10 mouse cellular contexts compared by ENCODE assay signal in genomic region chr12:111945765-111946655, GRCm38 (mm10). TPM values are rescaled to one million over a fixed set of nuclear protein-coding genes. Genes with fewer than 3 reads are reported as not detected.
A peak's percentile ranks its signal among the peaks of the same experiment; 100 is the strongest.
DNase-seq lines count a peak whose midpoint lies in the region; ATAC-seq and TF ChIP-seq lines count a peak whose summit lies in the region.
"Not testable (repeated sequence)": the region's sequence is repeated elsewhere in the genome, so short reads cannot be mapped to it uniquely, and the experiment has no call there.
"Had no signal": no experiment of that assay in that cellular context is flagged by ENCODE, and none has a peak within 500 bp of the region (broad histone marks: within the 10 kb centered on the region; RNA-seq: fewer than 3 reads in every experiment).

No protein-coding gene starts in this region.

- not testable (repeated sequence) for TF ChIP-seq POLR2A in MEL (IDR thresholded peaks at IDR 0.05; ENCODE audit: control insufficient read depth in 1 of 2, insufficient read depth in 1 of 2, low read depth in 1 of 2, low read length in 2 of 2, poor library complexity in 1 of 2)

- not testable (repeated sequence) for TF ChIP-seq EP300 in MEL (IDR thresholded peaks at IDR 0.05; ENCODE audit: low read depth in 1 of 2, low read length in 2 of 2); liver, postnatal 0 days (IDR thresholded peaks at IDR 0.05; ENCODE audit: low read depth)

- H3K36me3 ChIP-seq in MEL (ENCODE audit: control insufficient read depth in 1 of 2, insufficient read depth in 2 of 2, low read length in 2 of 2): peaks cover 0 to 13% of the 10 kb centered on the region in 2 experiments; a peak in 2 of 4 replicates
- not testable (repeated sequence) for H3K36me3 ChIP-seq in embryonic facial prominence, embryonic 12.5 days; heart, embryonic 10.5 days; hindbrain, embryonic 13.5 days; liver, postnatal 0 days (replicated peaks; ENCODE audit: insufficient read depth, low read length); midbrain, embryonic 11.5 days (ENCODE audit: control insufficient read depth, insufficient read depth, low read length); stomach, embryonic 15.5 days

- 0 out of 2 replicates have a peak, but pooled peaks have one; percentile 43 for ATAC-seq in embryonic facial prominence, embryonic 12.5 days (ENCODE audit: insufficient number of reproducible peaks, insufficient read depth, low FRiP score, low TSS enrichment)
- not testable (repeated sequence) for ATAC-seq in hindbrain, embryonic 13.5 days (ENCODE audit: low FRiP score)
- peak; percentile 63 for ATAC-seq in liver, postnatal 0 days
- ATAC-seq in midbrain, embryonic 11.5 days (ENCODE audit: low FRiP score): peak; percentile 52; the same call in 1 of the 2 replicates
- peak; percentile 57 for ATAC-seq in stomach, embryonic 15.5 days (ENCODE audit: insufficient read depth, low FRiP score, low read depth)

- not testable (repeated sequence) for H3K27me3 ChIP-seq in MEL (ENCODE audit: control insufficient read depth in 1 of 2, insufficient read depth in 2 of 2, low read length in 2 of 2); embryonic facial prominence, embryonic 12.5 days; heart, embryonic 10.5 days (ENCODE audit: insufficient read depth, poor library complexity, severe bottlenecking); hindbrain, embryonic 13.5 days; liver, postnatal 0 days (ENCODE audit: insufficient read depth, low read length); midbrain, embryonic 11.5 days (ENCODE audit: control insufficient read depth, insufficient read depth, low read length); stomach, embryonic 15.5 days (replicated peaks)

- peak overlapping the region; percentile 71 for H3K9ac ChIP-seq in MEL (ENCODE audit: control insufficient read depth, low read depth, low read length, poor library complexity, severe bottlenecking)
- not testable (repeated sequence) for H3K9ac ChIP-seq in embryonic facial prominence, embryonic 12.5 days; hindbrain, embryonic 13.5 days; midbrain, embryonic 11.5 days (ENCODE audit: low read length); stomach, embryonic 15.5 days
- H3K9ac ChIP-seq in liver, postnatal 0 days (replicated peaks): peak overlapping the region; percentile 55; the same call in 1 of the 2 replicates

- not testable (repeated sequence) for H3K79me2 ChIP-seq in MEL (ENCODE audit: control insufficient read depth, insufficient read depth, low read length, poor library complexity)

- not testable (repeated sequence) for H3K9me3 ChIP-seq in MEL (replicated peaks; ENCODE audit: insufficient read depth, low read length); embryonic facial prominence, embryonic 12.5 days; heart, embryonic 10.5 days; hindbrain, embryonic 13.5 days; liver, postnatal 0 days (ENCODE audit: low read length); midbrain, embryonic 11.5 days (ENCODE audit: control insufficient read depth, low read length); stomach, embryonic 15.5 days

- H3K27ac ChIP-seq in MEL (ENCODE audit: control insufficient read depth, low read depth, low read length): peak overlapping the region; percentile 98
- peak overlapping the region; percentile 43; the same call in 1 of the 2 replicates for H3K27ac ChIP-seq in embryonic facial prominence, embryonic 12.5 days
- peak overlapping the region; percentile 89 for H3K27ac ChIP-seq in heart, embryonic 10.5 days
- peak overlapping the region; percentile 52; the same call in 1 of the 2 replicates for H3K27ac ChIP-seq in hindbrain, embryonic 13.5 days
- peak overlapping the region; percentile 88 for H3K27ac ChIP-seq in liver, postnatal 0 days (ENCODE audit: low read depth)
- not testable (repeated sequence) for H3K27ac ChIP-seq in midbrain, embryonic 11.5 days (ENCODE audit: low read depth, low read length)
- peak overlapping the region; percentile 80 for H3K27ac ChIP-seq in stomach, embryonic 15.5 days

- not testable (repeated sequence) for TF ChIP-seq RAD21 in MEL (IDR thresholded peaks at IDR 0.05; ENCODE audit: low read depth, low read length)

- not testable (repeated sequence) for TF ChIP-seq CTCF in MEL (IDR thresholded peaks at IDR 0.05 in 2 of 3, conservative IDR thresholded peaks at IDR 0.05 in 1 of 3; ENCODE audit: control insufficient read depth in 1 of 3, insufficient read depth in 1 of 3, low read depth in 2 of 3, low read length in 3 of 3, poor library complexity in 1 of 3, severe bottlenecking in 1 of 3); liver, postnatal 0 days (IDR thresholded peaks at IDR 0.05; ENCODE audit: low read depth)

- peak; percentile 64 for DNase-seq in MEL (ENCODE audit: low read depth, low spot score)
- DNase-seq in heart, embryonic 10.5 days (ENCODE audit: low spot score); liver, postnatal 0 days: not testable (repeated sequence)
- peak; percentile 41 for DNase-seq in kidney, postnatal 14 days
- peak; percentile 53 for DNase-seq in midbrain, embryonic 11.5 days (ENCODE audit: low spot score, missing footprints)

- H3K4me1 ChIP-seq in MEL (ENCODE audit: control insufficient read depth in 1 of 2, insufficient read depth in 2 of 2, low read length in 2 of 2): peaks cover 10 to 22% of the 10 kb centered on the region in 2 experiments
- not testable (repeated sequence) for H3K4me1 ChIP-seq in embryonic facial prominence, embryonic 12.5 days; hindbrain, embryonic 13.5 days (replicated peaks); midbrain, embryonic 11.5 days (ENCODE audit: control insufficient read depth, insufficient read depth, low read length)
- peaks cover 44% of the 10 kb centered on the region for H3K4me1 ChIP-seq in heart, embryonic 10.5 days
- peaks cover 32% of the 10 kb centered on the region for H3K4me1 ChIP-seq in liver, postnatal 0 days (ENCODE audit: insufficient read depth)
- H3K4me1 ChIP-seq in stomach, embryonic 15.5 days: peaks cover 35% of the 10 kb centered on the region

- H3K4me3 ChIP-seq in MEL (ENCODE audit: control insufficient read depth in 1 of 2, insufficient read depth in 1 of 2, low read depth in 2 of 2, low read length in 2 of 2): peak overlapping the region; percentile 52 to 80
- H3K4me3 ChIP-seq in embryonic facial prominence, embryonic 12.5 days; hindbrain, embryonic 13.5 days; liver, postnatal 0 days (ENCODE audit: low read depth, low read length); midbrain, embryonic 11.5 days (ENCODE audit: low read depth, low read length); stomach, embryonic 15.5 days (replicated peaks): not testable (repeated sequence)
- H3K4me3 ChIP-seq in heart, embryonic 10.5 days: peak overlapping the region; percentile 27

- WGBS in embryonic facial prominence, embryonic 12.5 days: 68% methylated on average over 12 of the region's 15 CpGs
- 42% methylated on average over 13 of the region's 15 CpGs for WGBS in heart, embryonic 10.5 days
- WGBS in hindbrain, embryonic 13.5 days: 68% methylated on average over 11 of the region's 15 CpGs
- 17% methylated on average over 8 of the region's 15 CpGs for WGBS in liver, postnatal 0 days (ENCODE audit: insufficient replicate concordance)
- 77% methylated on average over 9 of the region's 15 CpGs for WGBS in midbrain, embryonic 11.5 days
- WGBS in stomach, embryonic 15.5 days: 45% methylated on average over 11 of the region's 15 CpGs

- not testable (repeated sequence) for H3K4me2 ChIP-seq in embryonic facial prominence, embryonic 12.5 days (replicated peaks); hindbrain, embryonic 13.5 days; liver, postnatal 0 days (ENCODE audit: low read depth, low read length); midbrain, embryonic 11.5 days; stomach, embryonic 15.5 days

RNA-seq across cellular contexts. Expression of gene Atp5mpl, which starts 20.8 kb away (rescaled TPM):
- 461 and 487 TPM in 2 replicates for total RNA-seq in MEL (2012; rRNA removed)
- polyA plus RNA-seq in MEL (2012; ENCODE audit: insufficient read depth in 1 of 2, insufficient read length in 2 of 2, low read depth in 1 of 2, low replicate concordance in 2 of 2, missing spikeins in 1 of 2): 1,000 to 10,000 TPM in 1 of 2 experiments, 100 to 1,000 TPM in 1; 224 to 1,158 TPM
- 617 and 661 TPM in 2 replicates for polyA plus RNA-seq in embryonic facial prominence, embryonic 12.5 days (2016; fragmentation: Nextera tagmentation; extraction: Ambion mirVana)
- 847 and 1,150 TPM in 2 replicates for polyA plus RNA-seq in heart, embryonic 10.5 days (2016; fragmentation: Nextera tagmentation; extraction: Ambion mirVana)
- polyA plus RNA-seq in hindbrain, embryonic 13.5 days (2015; fragmentation: Nextera tagmentation; extraction: Ambion mirVana): 734 and 738 TPM in 2 replicates
- polyA plus RNA-seq in liver, postnatal 0 days (2015; fragmentation: Nextera tagmentation; extraction: Ambion mirVana): 676 and 694 TPM in 2 replicates
- polyA plus RNA-seq in midbrain, embryonic 11.5 days (2014; fragmentation: Nextera tagmentation; extraction: Ambion mirVana): 565 and 627 TPM in 2 replicates
- 711 and 748 TPM in 2 replicates for polyA plus RNA-seq in stomach, embryonic 15.5 days (2015; fragmentation: Nextera tagmentation; extraction: Ambion mirVana)

RNA-seq across cellular contexts. Expression of gene Tdrd9, which starts 25.3 kb away (rescaled TPM):
- 24.5 and 46.5 TPM in 2 replicates for total RNA-seq in MEL (2012; rRNA removed)
- 10 to 100 TPM in 1 of 2 experiments, not detected in 1; 28.9 TPM for polyA plus RNA-seq in MEL (2012; ENCODE audit: insufficient read depth in 1 of 2, insufficient read length in 2 of 2, low read depth in 1 of 2, low replicate concordance in 2 of 2, missing spikeins in 1 of 2)
- 0.73 and 0.75 TPM in 2 replicates for polyA plus RNA-seq in embryonic facial prominence, embryonic 12.5 days (2016; fragmentation: Nextera tagmentation; extraction: Ambion mirVana)
- 0.28 and 0.54 TPM in 2 replicates for polyA plus RNA-seq in heart, embryonic 10.5 days (2016; fragmentation: Nextera tagmentation; extraction: Ambion mirVana)
- polyA plus RNA-seq in hindbrain, embryonic 13.5 days (2015; fragmentation: Nextera tagmentation; extraction: Ambion mirVana): 0.38 and 0.48 TPM in 2 replicates
- 0.15 and 0.21 TPM in 2 replicates for polyA plus RNA-seq in liver, postnatal 0 days (2015; fragmentation: Nextera tagmentation; extraction: Ambion mirVana)
- polyA plus RNA-seq in midbrain, embryonic 11.5 days (2014; fragmentation: Nextera tagmentation; extraction: Ambion mirVana): 0.87 and 1.4 TPM in 2 replicates
- 0.23 and 0.27 TPM in 2 replicates for polyA plus RNA-seq in stomach, embryonic 15.5 days (2015; fragmentation: Nextera tagmentation; extraction: Ambion mirVana)

RNA-seq across cellular contexts. Expression of gene Rd3l, which starts 35.1 kb away (rescaled TPM):
- 0.08 TPM in 1 of 2 replicates, not detected in the other for total RNA-seq in MEL (2012; rRNA removed)
- not detected for polyA plus RNA-seq in MEL (2012; ENCODE audit: insufficient read depth in 1 of 2, insufficient read length in 2 of 2, low read depth in 1 of 2, low replicate concordance in 2 of 2, missing spikeins in 1 of 2)
- not detected in 2 replicates for polyA plus RNA-seq in embryonic facial prominence, embryonic 12.5 days (2016; fragmentation: Nextera tagmentation; extraction: Ambion mirVana)
- 0.26 and 0.42 TPM in 2 replicates for polyA plus RNA-seq in heart, embryonic 10.5 days (2016; fragmentation: Nextera tagmentation; extraction: Ambion mirVana)
- not detected in 2 replicates for polyA plus RNA-seq in hindbrain, embryonic 13.5 days (2015; fragmentation: Nextera tagmentation; extraction: Ambion mirVana)
- polyA plus RNA-seq in liver, postnatal 0 days (2015; fragmentation: Nextera tagmentation; extraction: Ambion mirVana): not detected in 2 replicates
- not detected in 2 replicates for polyA plus RNA-seq in midbrain, embryonic 11.5 days (2014; fragmentation: Nextera tagmentation; extraction: Ambion mirVana)
- not detected in 2 replicates for polyA plus RNA-seq in stomach, embryonic 15.5 days (2015; fragmentation: Nextera tagmentation; extraction: Ambion mirVana)
- total RNA-seq: adrenal gland, postnatal 10 days; gastrocnemius, adult 18-20 months had no signal

RNA-seq across cellular contexts. Expression of gene Ppp1r13b, which starts 38.1 kb away (rescaled TPM):
- 1.5 and 2.0 TPM in 2 replicates for total RNA-seq in MEL (2012; rRNA removed)
- 1 to 10 TPM in 1 of 2 experiments, not detected in 1; 8.7 TPM for polyA plus RNA-seq in MEL (2012; ENCODE audit: insufficient read depth in 1 of 2, insufficient read length in 2 of 2, low read depth in 1 of 2, low replicate concordance in 2 of 2, missing spikeins in 1 of 2)
- polyA plus RNA-seq in embryonic facial prominence, embryonic 12.5 days (2016; fragmentation: Nextera tagmentation; extraction: Ambion mirVana): 13.5 and 14.1 TPM in 2 replicates
- 13.6 and 16.8 TPM in 2 replicates for polyA plus RNA-seq in heart, embryonic 10.5 days (2016; fragmentation: Nextera tagmentation; extraction: Ambion mirVana)
- 23.0 and 25.5 TPM in 2 replicates for polyA plus RNA-seq in hindbrain, embryonic 13.5 days (2015; fragmentation: Nextera tagmentation; extraction: Ambion mirVana)
- polyA plus RNA-seq in liver, postnatal 0 days (2015; fragmentation: Nextera tagmentation; extraction: Ambion mirVana): 4.3 and 4.5 TPM in 2 replicates
- 4.9 and 6.3 TPM in 2 replicates for polyA plus RNA-seq in midbrain, embryonic 11.5 days (2014; fragmentation: Nextera tagmentation; extraction: Ambion mirVana)
- polyA plus RNA-seq in stomach, embryonic 15.5 days (2015; fragmentation: Nextera tagmentation; extraction: Ambion mirVana): 22.8 and 22.9 TPM in 2 replicates
